Mouse (Mus musculus): Measurements from ENCODE around the gene Ankrd63. TPM values are rescaled to one million over a fixed set of nuclear protein-coding genes. Genes with fewer than 3 reads are reported as not detected.
"Not testable (repeated sequence)": the region's sequence is repeated elsewhere in the genome, so short reads cannot be mapped to it uniquely, and the experiment has no call there.

Gene Ankrd63
- polyA plus RNA-seq, 1 experiment from 2014 or later, result 0.65 TPM

DNA sequence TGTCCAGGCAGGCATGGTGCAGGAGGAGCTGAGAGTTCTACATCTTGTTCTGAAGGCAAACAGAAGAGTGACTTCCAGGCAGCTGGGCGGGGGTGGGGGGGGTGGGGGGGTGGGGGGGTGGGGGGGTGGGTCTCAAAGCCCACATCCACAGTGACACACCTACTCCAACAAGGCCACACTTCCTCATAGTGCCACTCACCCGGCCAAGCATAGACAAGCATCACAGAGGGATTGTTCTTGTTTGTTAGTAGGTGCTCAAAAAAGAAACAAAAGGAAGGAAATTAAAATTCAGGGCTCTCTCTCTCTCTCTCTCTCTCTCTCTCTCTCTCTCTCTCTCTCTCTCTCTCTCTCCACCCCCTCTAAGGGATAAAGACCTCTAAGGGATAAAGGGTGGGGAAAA lies 53.1 kb downstream of the Ankrd63 start:
- H3K9me3 ChIP-seq (ENCODE audit: control insufficient read depth, low read length); ATAC-seq (ENCODE audit: low FRiP score, low TSS enrichment); H3K4me3 ChIP-seq (ENCODE audit: low read length); H3K36me3 ChIP-seq (ENCODE audit: control insufficient read depth, insufficient read depth, low read length); H3K27me3 ChIP-seq (ENCODE audit: control insufficient read depth, insufficient read depth, low read length); H3K27ac ChIP-seq (ENCODE audit: low read depth, low read length); H3K4me1 ChIP-seq (ENCODE audit: control insufficient read depth, insufficient read depth, low read length); H3K4me2 ChIP-seq (replicated peaks; ENCODE audit: low read depth, low read length); H3K9ac ChIP-seq (ENCODE audit: low read depth, low read length): not testable (repeated sequence)
- 73% methylated on average over 2 of the region's 2 CpGs for WGBS

Other genes starting within 250 kb of the Ankrd63 start
- 234 and 300 TPM in 2 replicates for gene Srp14, start 224.3 kb downstream of the Ankrd63 start, polyA plus RNA-seq (2014; fragmentation: Nextera tagmentation; extraction: Ambion mirVana)
- gene Bmf, start 154.3 kb downstream of the Ankrd63 start, polyA plus RNA-seq (2014; fragmentation: Nextera tagmentation; extraction: Ambion mirVana), result 6.0 and 9.6 TPM in 2 replicates
- gene Bub1b, start 105.8 kb downstream of the Ankrd63 start, polyA plus RNA-seq (2014; fragmentation: Nextera tagmentation; extraction: Ambion mirVana), result 63.7 and 107 TPM in 2 replicates
- gene Pak6, start 40.7 kb downstream of the Ankrd63 start, polyA plus RNA-seq (2014; fragmentation: Nextera tagmentation; extraction: Ambion mirVana), result 0.54 and 0.90 TPM in 2 replicates
- 1.7 and 1.9 TPM in 2 replicates for gene Plcb2, start 24.5 kb upstream of the Ankrd63 start, polyA plus RNA-seq (2014; fragmentation: Nextera tagmentation; extraction: Ambion mirVana)
- gene Inafm2, start 41.8 kb upstream of the Ankrd63 start, polyA plus RNA-seq (2014; fragmentation: Nextera tagmentation; extraction: Ambion mirVana), result 18.3 and 22.0 TPM in 2 replicates
- 0.34 and 0.68 TPM in 2 replicates for gene Ccdc9b, start 58.7 kb upstream of the Ankrd63 start, polyA plus RNA-seq (2014; fragmentation: Nextera tagmentation; extraction: Ambion mirVana)
- not detected in 2 replicates for gene Phgr1, start 68.8 kb upstream of the Ankrd63 start, polyA plus RNA-seq (2014; fragmentation: Nextera tagmentation; extraction: Ambion mirVana)
- 0.05 TPM in 1 of 2 replicates, not detected in the other for gene Disp2, start 75.8 kb upstream of the Ankrd63 start, polyA plus RNA-seq (2014; fragmentation: Nextera tagmentation; extraction: Ambion mirVana)
- 134 and 141 TPM in 2 replicates for gene Knstrn, start 110.0 kb upstream of the Ankrd63 start, polyA plus RNA-seq (2014; fragmentation: Nextera tagmentation; extraction: Ambion mirVana)
- gene Ivd, start 158.0 kb upstream of the Ankrd63 start, polyA plus RNA-seq (2014; fragmentation: Nextera tagmentation; extraction: Ambion mirVana), result 55.8 and 63.1 TPM in 2 replicates
- 1.2 and 2.3 TPM in 2 replicates for gene Bahd1, start 196.4 kb upstream of the Ankrd63 start, polyA plus RNA-seq (2014; fragmentation: Nextera tagmentation; extraction: Ambion mirVana)
- gene Chst14, start 222.5 kb upstream of the Ankrd63 start, polyA plus RNA-seq (2014; fragmentation: Nextera tagmentation; extraction: Ambion mirVana), result 27.1 and 31.8 TPM in 2 replicates

All from kidney, embryonic 14.5 days (tissue).